Comparison of ENCODE assay signal across 13 mouse cellular contexts in genomic region chr9:21036666-21037065, GRCm38 (mm10). TPM values are rescaled to one million over a fixed set of nuclear protein-coding genes. Genes with fewer than 3 reads are reported as not detected.
DNase-seq lines count a peak whose midpoint lies in the region; ATAC-seq and TF ChIP-seq lines count a peak whose summit lies in the region.
"Had no signal": no experiment of that assay in that cellular context is flagged by ENCODE, and none has a peak within 500 bp of the region (broad histone marks: within the 10 kb centered on the region; RNA-seq: fewer than 3 reads in every experiment).

No protein-coding gene starts in this region.

- intact Hi-C loops in heart, postnatal 10 days (cut with DNase I): loop anchor here (5.0 kb wide), 1 partner anchor 51 kb away; no protein-coding TSS in a partner anchor

- peak overlapping the region; percentile 71 for H3K4me2 ChIP-seq in heart, embryonic 14.5 days (ENCODE audit: low read length)
- peak overlapping the region; percentile 74 for H3K4me2 ChIP-seq in hindbrain, postnatal 0 days (ENCODE audit: low read depth, low read length)
- peak overlapping the region; percentile 66 for H3K4me2 ChIP-seq in neural tube, embryonic 13.5 days

- no peak for TF ChIP-seq POLR2A in lung, adult 2 months (IDR thresholded peaks at IDR 0.05; ENCODE audit: borderline replicate concordance, extremely low read depth, low read depth, low read length)
- TF ChIP-seq POLR2A in kidney, adult 2 months (IDR thresholded peaks at IDR 0.05; ENCODE audit: low read depth, low read length): no peak

- H3K27me3 ChIP-seq in heart, embryonic 14.5 days (ENCODE audit: control insufficient read depth, insufficient read depth, low read length): peaks cover 73% of the 10 kb centered on the region
- H3K27me3 ChIP-seq in hindbrain, postnatal 0 days (ENCODE audit: insufficient read depth, low read length): peaks cover 68% of the 10 kb centered on the region
- H3K27me3 ChIP-seq in neural tube, embryonic 13.5 days: peaks cover 92% of the 10 kb centered on the region
- H3K27me3 ChIP-seq in kidney, adult 2 months (replicated peaks; ENCODE audit: control insufficient read depth, insufficient read depth, low read length): no peaks in the 10 kb centered on the region; the same call in 1 of the 2 replicates

- 0 out of 2 replicates have a peak overlapping the region, but pooled peaks have one; percentile 19 for H3K9ac ChIP-seq in heart, embryonic 14.5 days (ENCODE audit: low read length)
- H3K9ac ChIP-seq in hindbrain, postnatal 0 days (replicated peaks; ENCODE audit: low read length): peak overlapping the region; percentile 56; the same call in 1 of the 2 replicates
- peak overlapping the region; percentile 70; the same call in 1 of the 2 replicates for H3K9ac ChIP-seq in neural tube, embryonic 13.5 days
- H3K9ac ChIP-seq: stomach, embryonic 15.5 days had no signal

- no peaks in the 10 kb centered on the region for H3K36me3 ChIP-seq in heart, embryonic 14.5 days (ENCODE audit: control insufficient read depth, insufficient read depth, low read length)
- no peaks in the 10 kb centered on the region for H3K36me3 ChIP-seq in hindbrain, postnatal 0 days (ENCODE audit: insufficient read depth, low read length)
- no peaks in the 10 kb centered on the region for H3K36me3 ChIP-seq in neural tube, embryonic 13.5 days
- no peaks in the 10 kb centered on the region for H3K36me3 ChIP-seq in kidney, adult 2 months (ENCODE audit: control insufficient read depth, insufficient read depth, low read length)
- H3K36me3 ChIP-seq: stomach, embryonic 15.5 days had no signal

- ATAC-seq in heart, embryonic 14.5 days (ENCODE audit: insufficient number of reproducible peaks, insufficient read depth, low FRiP score, low read depth): no peak
- ATAC-seq in hindbrain, postnatal 0 days: no peak
- ATAC-seq in neural tube, embryonic 13.5 days (ENCODE audit: low read depth): no peak
- ATAC-seq: CD4-positive, CD25-positive, alpha-beta regulatory T cell, adult 4 months had no signal

- H3K4me3 ChIP-seq in heart, embryonic 14.5 days (ENCODE audit: control insufficient read depth in 1 of 2, insufficient read depth in 1 of 2, low read depth in 1 of 2, low read length in 2 of 2): peak overlapping the region in 1 of 2 experiments; percentile 36; a peak in 2 of 4 replicates
- no peak overlapping the region for H3K4me3 ChIP-seq in lung, adult 2 months (replicated peaks; ENCODE audit: extremely low read depth, low read depth, low read length)
- H3K4me3 ChIP-seq in hindbrain, postnatal 0 days (ENCODE audit: low read length): peak overlapping the region; percentile 46
- peak overlapping the region; percentile 43 for H3K4me3 ChIP-seq in neural tube, embryonic 13.5 days
- no peak overlapping the region for H3K4me3 ChIP-seq in kidney, adult 2 months (ENCODE audit: insufficient read depth, low read depth, low read length)
- H3K4me3 ChIP-seq: myocyte had no signal

- TF ChIP-seq CTCF in lung, adult 2 months (IDR thresholded peaks at IDR 0.05; ENCODE audit: insufficient read depth, low read length): no peak
- TF ChIP-seq CTCF in hindbrain, postnatal 0 days (IDR thresholded peaks at IDR 0.05; ENCODE audit: low read depth): peak; percentile 13; the same call in 1 of the 2 replicates
- TF ChIP-seq CTCF in kidney, adult 2 months (conservative IDR thresholded peaks at IDR 0.05; ENCODE audit: insufficient read depth, insufficient read length, low read depth, low read length): no peak

- no peak overlapping the region for H3K27ac ChIP-seq in heart, embryonic 14.5 days (replicated peaks in 1 of 2; ENCODE audit: control insufficient read depth in 1 of 2, insufficient read depth in 1 of 2, low read depth in 2 of 2, low read length in 2 of 2)
- H3K27ac ChIP-seq in hindbrain, postnatal 0 days: no peak overlapping the region
- H3K27ac ChIP-seq in neural tube, embryonic 13.5 days (replicated peaks): no peak overlapping the region
- H3K27ac ChIP-seq in kidney, adult 2 months (ENCODE audit: insufficient read depth, low read depth, low read length): no peak overlapping the region
- H3K27ac ChIP-seq: stomach, embryonic 15.5 days had no signal

- H3K9me3 ChIP-seq in heart, embryonic 14.5 days (ENCODE audit: control insufficient read depth, low read length): peaks cover 3% of the 10 kb centered on the region; the same call in 1 of the 2 replicates
- H3K9me3 ChIP-seq in hindbrain, postnatal 0 days (ENCODE audit: low read length): no peaks in the 10 kb centered on the region
- no peaks in the 10 kb centered on the region for H3K9me3 ChIP-seq in neural tube, embryonic 13.5 days
- H3K9me3 ChIP-seq: stomach, embryonic 15.5 days had no signal

- peaks cover 25 to 40% of the 10 kb centered on the region in 2 experiments for H3K4me1 ChIP-seq in heart, embryonic 14.5 days (ENCODE audit: control insufficient read depth in 2 of 2, insufficient read depth in 2 of 2, low read length in 2 of 2)
- H3K4me1 ChIP-seq in lung, adult 2 months (ENCODE audit: control insufficient read depth, insufficient read depth, low read length): peaks cover 6% of the 10 kb centered on the region; the same call in 1 of the 2 replicates
- peaks cover 41% of the 10 kb centered on the region for H3K4me1 ChIP-seq in hindbrain, postnatal 0 days (ENCODE audit: insufficient read depth, low read length)
- peaks cover 55% of the 10 kb centered on the region for H3K4me1 ChIP-seq in neural tube, embryonic 13.5 days (replicated peaks)
- no peaks in the 10 kb centered on the region; the same call in 1 of the 2 replicates for H3K4me1 ChIP-seq in kidney, adult 2 months (ENCODE audit: control insufficient read depth, insufficient read depth, low read length)

- WGBS in heart, embryonic 14.5 days: 3% methylated on average over 22 of the region's 22 CpGs
- 7% methylated on average over 22 of the region's 22 CpGs for WGBS in lung, adult 2 months
- 3% methylated on average over 22 of the region's 22 CpGs for WGBS in hindbrain, postnatal 0 days
- WGBS in neural tube, embryonic 13.5 days: under 1% methylated on average over 22 of the region's 22 CpGs
- WGBS in kidney, adult 2 months: 10% methylated on average over 22 of the region's 22 CpGs

- DNase-seq in heart, postnatal 10 days: no peak
- DNase-seq in lung, postnatal 10 days: peak; percentile 10
- no peak for DNase-seq in lung, adult 2 months
- no peak for DNase-seq in hindbrain, postnatal 0 days (ENCODE audit: low spot score)
- no peak for DNase-seq in kidney, adult 2 months
- DNase-seq in ovary, postnatal 14 days (ENCODE audit: low spot score): no peak
- DNase-seq: adrenal gland, postnatal 10 days; kidney, postnatal 36 days had no signal

RNA-seq across cellular contexts. Expression of gene Icam5, which starts 4.8 kb away (rescaled TPM):
- 0.08 TPM in 1 of 2 replicates, not detected in the other for polyA plus RNA-seq in heart, embryonic 14.5 days (2014; fragmentation: Nextera tagmentation; extraction: Ambion mirVana)
- total RNA-seq in heart, postnatal 10 days (2021): under 1 TPM; 0.10 to 0.12 TPM
- 0.69 and 0.77 TPM in 2 replicates for polyA plus RNA-seq in lung, adult 2 months (2012; rRNA removed)
- 9.1 and 9.7 TPM in 2 replicates for total RNA-seq in hindbrain, postnatal 0 days (2014; rRNA removed)
- 3.6 and 3.7 TPM in 2 replicates for polyA plus RNA-seq in hindbrain, postnatal 0 days (2015; fragmentation: Nextera tagmentation; extraction: Ambion mirVana)
- 0.45 and 0.68 TPM in 2 replicates for polyA plus RNA-seq in neural tube, embryonic 13.5 days (2015; fragmentation: Nextera tagmentation; extraction: Ambion mirVana)
- polyA plus RNA-seq in kidney, adult 2 months (2012; rRNA removed): 0.34 and 0.49 TPM in 2 replicates

RNA-seq across cellular contexts. Expression of gene Icam4, which starts 7.5 kb away (rescaled TPM):
- polyA plus RNA-seq in heart, embryonic 14.5 days (2014; fragmentation: Nextera tagmentation; extraction: Ambion mirVana): 1.3 and 1.9 TPM in 2 replicates
- total RNA-seq in heart, postnatal 10 days (2021): under 1 TPM; 0.53 to 0.79 TPM
- polyA plus RNA-seq in lung, adult 2 months (2012; rRNA removed): 1.8 and 1.9 TPM in 2 replicates
- total RNA-seq in hindbrain, postnatal 0 days (2014; rRNA removed): not detected in 2 replicates
- polyA plus RNA-seq in hindbrain, postnatal 0 days (2015; fragmentation: Nextera tagmentation; extraction: Ambion mirVana): 0.15 TPM in 1 of 2 replicates, not detected in the other
- 0.33 and 0.56 TPM in 2 replicates for polyA plus RNA-seq in neural tube, embryonic 13.5 days (2015; fragmentation: Nextera tagmentation; extraction: Ambion mirVana)
- 1.2 and 1.4 TPM in 2 replicates for polyA plus RNA-seq in kidney, adult 2 months (2012; rRNA removed)

RNA-seq across cellular contexts. Expression of gene Icam1, which starts 20.9 kb away (rescaled TPM):
- 13.9 and 14.4 TPM in 2 replicates for polyA plus RNA-seq in heart, embryonic 14.5 days (2014; fragmentation: Nextera tagmentation; extraction: Ambion mirVana)
- total RNA-seq in heart, postnatal 10 days (2021): 1 to 10 TPM; 8.9 to 9.5 TPM
- polyA plus RNA-seq in lung, adult 2 months (2012; rRNA removed): 332 and 372 TPM in 2 replicates
- total RNA-seq in hindbrain, postnatal 0 days (2014; rRNA removed): 4.3 and 5.0 TPM in 2 replicates
- polyA plus RNA-seq in hindbrain, postnatal 0 days (2015; fragmentation: Nextera tagmentation; extraction: Ambion mirVana): 3.8 and 4.4 TPM in 2 replicates
- polyA plus RNA-seq in neural tube, embryonic 13.5 days (2015; fragmentation: Nextera tagmentation; extraction: Ambion mirVana): 3.9 and 4.8 TPM in 2 replicates
- 23.4 and 25.9 TPM in 2 replicates for polyA plus RNA-seq in kidney, adult 2 months (2012; rRNA removed)

RNA-seq across cellular contexts. Expression of gene Zglp1, which starts 30.2 kb away (rescaled TPM):
- 1.1 TPM in 1 of 2 replicates, not detected in the other for polyA plus RNA-seq in heart, embryonic 14.5 days (2014; fragmentation: Nextera tagmentation; extraction: Ambion mirVana)
- not detected for total RNA-seq in heart, postnatal 10 days (2021)
- not detected in 2 replicates for polyA plus RNA-seq in lung, adult 2 months (2012; rRNA removed)
- total RNA-seq in hindbrain, postnatal 0 days (2014; rRNA removed): 1.1 and 2.2 TPM in 2 replicates
- 0.16 TPM in 1 of 2 replicates, not detected in the other for polyA plus RNA-seq in hindbrain, postnatal 0 days (2015; fragmentation: Nextera tagmentation; extraction: Ambion mirVana)
- 1.4 and 2.1 TPM in 2 replicates for polyA plus RNA-seq in neural tube, embryonic 13.5 days (2015; fragmentation: Nextera tagmentation; extraction: Ambion mirVana)
- polyA plus RNA-seq in kidney, adult 2 months (2012; rRNA removed): 0.38 TPM in 1 of 2 replicates, not detected in the other
- total RNA-seq: adrenal gland, postnatal 10 days had no signal
- polyA plus RNA-seq: stomach, embryonic 15.5 days had no signal

RNA-seq across cellular contexts. Expression of gene Mrpl4, which starts 34.1 kb away (rescaled TPM):
- polyA plus RNA-seq in heart, embryonic 14.5 days (2014; fragmentation: Nextera tagmentation; extraction: Ambion mirVana): 151 and 160 TPM in 2 replicates
- total RNA-seq in heart, postnatal 10 days (2021): 100 to 1,000 TPM; 103 to 104 TPM
- 113 and 130 TPM in 2 replicates for polyA plus RNA-seq in lung, adult 2 months (2012; rRNA removed)
- 104 and 107 TPM in 2 replicates for total RNA-seq in hindbrain, postnatal 0 days (2014; rRNA removed)
- polyA plus RNA-seq in hindbrain, postnatal 0 days (2015; fragmentation: Nextera tagmentation; extraction: Ambion mirVana): 117 and 124 TPM in 2 replicates
- 105 and 110 TPM in 2 replicates for polyA plus RNA-seq in neural tube, embryonic 13.5 days (2015; fragmentation: Nextera tagmentation; extraction: Ambion mirVana)
- polyA plus RNA-seq in kidney, adult 2 months (2012; rRNA removed): 175 and 213 TPM in 2 replicates

Comparison
In these comparisons a context has a peak if more than half of its experiments do, and no peak if none do; other contexts are left out.
1. H3K4me3 ChIP-seq: peak in hindbrain, postnatal 0 days (single experiment) and neural tube, embryonic 13.5 days (single experiment); none in lung, adult 2 months (single experiment) and kidney, adult 2 months (single experiment).
2. H3K9ac ChIP-seq: peak in every context shown above with its lines; median percentile 70 in neural tube, embryonic 13.5 days; 56 in hindbrain, postnatal 0 days; 19 in heart, embryonic 14.5 days.
3. RNA of gene Icam1, which starts 20.9 kb away (polyA plus RNA-seq): 332 to 372 TPM in lung, adult 2 months; 23.4 to 25.9 TPM in kidney, adult 2 months, 13.9 to 14.4 TPM in heart, embryonic 14.5 days, 3.8 to 4.4 TPM in hindbrain, postnatal 0 days and 3.9 to 4.8 TPM in neural tube, embryonic 13.5 days; every median in the first group is over 10 times any median in the second.
4. Peak in every context shown above with its lines, with median percentiles within 50 percentile points of each other: H3K4me2 ChIP-seq.